Mouse (Mus musculus) layer of hippocampus, postnatal 25 days (tissue): ENCODE measurements around the gene Tbxa2r. TPM values are rescaled to one million over a fixed set of nuclear protein-coding genes. Genes with fewer than 3 reads are reported as not detected.

ENCODE experiments used
- DNase-seq, 2 experiments: peaks; one replicate each; pipeline ENCODE4 v3.0.0; 2022; ENCODE audit warnings: mixed read lengths in 2 of 2, low spot score in 1 of 2; ENCODE audit errors: extremely low spot score in 1 of 2
- total RNA-seq, 2 experiments: library from RNA; stranded (reverse); gene quantifications; 2 replicates each; pipeline ENCODE4 v1.2.3; 2021

Gene Tbxa2r
- total RNA-seq, 2 experiments from 2014 or later, result 1.1 to 1.5 TPM

GRCm38 (mm10) chr10:81319741-81320549 is 8.6 kb upstream of the Tbxa2r start:
- peak; percentile 47 to 76 for DNase-seq

GRCm38 (mm10) chr10:81320550-81321347 is 7.8 kb upstream of the Tbxa2r start, which contains the start of gene Cactin:
Cactin (plus strand) TSS chr10:81321103.
- peak; percentile 87 to 92 for DNase-seq

DNA sequence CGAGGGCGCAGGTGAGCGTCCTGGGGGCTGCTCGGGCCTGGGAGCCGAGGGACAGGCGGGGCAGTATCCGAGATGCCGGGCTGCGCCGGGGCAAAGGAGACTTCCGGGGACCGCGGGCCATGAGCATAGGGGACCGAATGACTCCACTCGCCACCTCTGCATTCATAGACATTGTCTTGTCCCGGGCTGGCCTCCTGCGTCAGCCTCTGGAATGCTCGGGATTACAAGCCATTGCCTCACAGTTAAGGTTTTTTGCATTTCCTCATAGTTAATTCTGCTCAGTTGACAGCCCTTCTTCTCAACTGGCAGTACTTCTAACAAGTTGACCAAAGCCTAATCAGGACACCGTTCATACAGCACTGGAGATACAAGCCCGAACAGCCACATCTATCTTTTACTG is 7.1 kb upstream of the Tbxa2r start:
- no peak for DNase-seq

DNA sequence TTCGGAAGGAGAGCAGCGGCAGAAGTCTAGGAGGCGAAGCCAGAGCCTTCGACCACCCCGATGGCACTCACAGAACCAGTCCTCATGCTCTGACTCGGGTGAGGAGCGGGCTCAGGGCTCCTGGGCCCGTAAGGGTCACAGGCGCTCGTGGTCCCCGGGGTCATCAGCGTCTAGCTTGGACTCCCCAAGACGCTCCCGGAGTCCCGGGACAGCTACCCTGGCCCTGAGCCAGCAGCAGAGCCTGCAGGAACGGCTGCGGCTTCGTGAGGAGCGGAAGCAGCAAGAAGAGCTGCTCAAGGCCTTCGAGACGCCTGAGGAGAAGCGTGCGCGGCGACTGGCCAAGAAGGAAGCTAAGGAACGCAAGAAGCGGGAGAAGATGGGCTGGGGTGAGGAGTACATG is 6.1 kb upstream of the Tbxa2r start:
- DNase-seq, result no peak

GRCm38 (mm10) chr10:81323141-81323775 is 5.3 kb upstream of the Tbxa2r start:
- DNase-seq, result no peak

DNA sequence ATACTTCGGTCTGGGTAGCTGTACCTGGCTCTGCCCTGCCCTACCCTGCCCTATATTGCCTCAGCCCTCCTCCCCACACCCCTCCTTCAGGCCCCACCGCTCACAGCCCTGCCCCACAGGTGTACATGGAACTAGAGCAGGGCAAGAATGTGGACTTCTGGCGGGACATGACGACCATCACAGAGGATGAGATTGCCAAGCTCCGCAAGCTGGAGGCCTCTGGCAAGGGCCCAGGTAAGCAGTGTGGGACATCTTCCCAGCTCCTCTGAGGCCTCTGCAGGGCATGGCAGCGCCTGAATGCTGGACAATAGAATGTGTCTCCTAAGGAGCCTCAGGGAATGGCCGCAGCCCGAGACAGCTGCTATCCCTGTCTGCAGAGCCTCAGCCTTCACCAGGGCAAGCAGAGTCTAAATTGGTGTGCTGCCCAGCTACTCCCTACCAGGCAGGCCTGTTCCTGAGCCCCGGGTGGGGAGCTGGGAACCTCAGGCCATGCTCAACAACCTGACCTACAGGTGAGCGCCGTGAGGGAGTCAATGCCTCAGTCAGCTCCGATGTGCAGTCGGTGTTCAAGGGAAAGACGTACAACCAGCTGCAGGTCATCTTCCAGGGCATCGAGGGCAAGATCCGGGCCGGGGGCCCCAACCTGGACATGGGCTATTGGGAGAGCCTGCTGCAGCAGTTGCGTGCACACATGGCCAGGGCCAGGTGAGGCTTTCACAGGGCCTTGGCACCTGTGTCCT is 4.6 kb upstream of the Tbxa2r start:
- no peak for DNase-seq

- DNase-seq, result no peak
Observed at GRCm38 (mm10) chr10:81325176-81325575, 3.4 kb upstream of the Tbxa2r start.

DNA sequence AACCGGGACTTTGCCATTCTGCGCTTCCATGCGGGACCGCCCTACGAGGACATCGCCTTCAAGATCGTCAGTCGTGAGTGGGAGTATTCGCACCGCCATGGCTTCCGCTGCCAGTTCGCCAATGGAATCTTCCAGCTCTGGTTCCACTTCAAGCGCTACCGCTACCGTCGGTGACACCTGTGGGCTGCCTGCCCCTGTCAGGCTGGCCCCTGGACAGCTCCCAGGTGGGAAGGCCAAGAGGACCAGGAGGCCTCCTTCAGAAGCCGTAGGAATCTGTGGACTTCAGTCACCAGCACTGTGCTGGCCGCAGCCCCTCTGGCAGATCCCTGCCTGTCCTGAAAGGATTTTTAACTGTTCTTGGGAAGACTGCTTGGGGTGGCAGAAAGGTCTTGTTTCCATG is 2.8 kb upstream of the Tbxa2r start:
- no peak for DNase-seq

DNA sequence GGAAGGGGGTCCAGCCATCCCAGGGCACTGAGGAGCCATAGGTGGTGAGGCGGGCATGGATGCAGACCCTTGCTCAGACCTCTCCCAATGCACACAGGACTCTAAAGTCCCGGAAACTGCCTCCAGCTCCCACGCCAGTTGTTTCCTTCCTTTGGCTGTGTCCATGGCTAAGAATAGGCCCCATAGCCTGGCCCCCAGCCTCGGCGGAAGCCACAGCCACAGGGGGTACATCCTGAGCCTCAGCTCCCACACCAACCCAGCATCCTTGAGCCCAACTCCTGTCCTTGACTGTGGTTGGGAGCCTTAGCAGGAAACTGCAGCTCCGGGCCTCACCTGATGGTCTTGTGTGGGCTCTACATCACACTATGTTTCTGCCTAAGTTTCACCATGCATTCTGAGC is 1.7 kb upstream of the Tbxa2r start:
- DNase-seq, result no peak

DNA sequence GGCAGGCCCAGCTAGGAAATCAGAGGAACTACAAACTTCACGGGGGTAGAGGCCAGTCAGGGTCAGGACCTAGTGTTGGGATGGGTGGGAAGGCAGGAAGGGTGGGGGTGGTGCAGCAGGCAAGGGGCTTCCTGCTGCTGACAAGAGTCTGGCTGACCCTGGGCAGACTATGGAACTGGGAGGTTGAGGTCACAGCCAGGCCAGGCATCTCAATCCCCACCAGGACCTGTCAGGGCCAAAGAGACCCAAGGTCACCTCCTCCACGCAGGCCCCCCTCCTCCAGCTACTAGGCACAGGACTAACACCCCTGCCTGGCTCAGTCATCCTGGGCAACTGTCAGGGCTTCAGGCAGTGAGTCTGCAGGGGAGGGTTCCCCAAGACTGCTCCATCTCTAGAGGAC is 572 bp upstream of the Tbxa2r start:
- no peak for DNase-seq

GRCm38 (mm10) chr10:81329194-81329975 is 854 bp downstream of the Tbxa2r start:
- DNase-seq, result no peak

DNA sequence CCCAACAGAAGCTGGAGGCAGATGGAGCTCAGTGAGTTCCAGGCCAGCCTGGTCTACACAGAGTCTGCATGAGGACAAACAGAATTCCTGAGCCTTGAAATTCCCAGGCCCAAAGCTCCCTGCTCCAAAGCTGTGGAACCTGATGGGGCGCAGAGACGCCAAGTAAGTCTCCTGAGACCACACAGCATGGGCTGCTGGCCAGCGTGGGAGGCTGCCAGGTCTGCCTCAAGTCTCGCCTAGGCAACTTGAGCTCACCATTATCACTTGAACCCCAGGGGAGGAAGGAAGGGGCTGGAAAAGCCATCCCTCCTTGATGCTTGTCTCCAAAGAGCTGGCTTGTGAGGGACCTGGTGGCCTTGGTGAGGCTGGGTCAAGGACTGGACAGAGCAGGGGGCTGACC is 1.5 kb downstream of the Tbxa2r start:
- DNase-seq, result no peak

GRCm38 (mm10) chr10:81332277-81332676 is 3.7 kb downstream of the Tbxa2r start:
- no peak for DNase-seq

DNA sequence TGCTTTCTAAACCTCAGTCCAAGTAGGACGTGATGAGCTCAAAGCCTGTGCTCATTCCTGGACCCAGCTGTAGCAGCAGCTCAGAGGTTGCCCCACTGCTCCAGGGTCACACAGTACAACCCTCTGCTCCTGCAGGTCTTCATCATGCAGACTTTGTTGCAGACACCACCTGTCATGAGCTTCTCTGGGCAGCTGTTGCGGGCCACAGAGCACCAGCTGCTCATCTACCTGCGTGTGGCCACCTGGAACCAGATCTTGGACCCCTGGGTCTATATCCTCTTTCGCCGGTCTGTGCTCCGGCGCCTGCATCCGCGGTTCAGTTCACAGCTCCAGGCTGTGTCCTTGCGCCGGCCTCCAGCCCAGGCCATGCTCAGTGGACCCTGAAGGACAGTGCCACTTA is 5.8 kb downstream of the Tbxa2r start:
- no peak for DNase-seq

DNA sequence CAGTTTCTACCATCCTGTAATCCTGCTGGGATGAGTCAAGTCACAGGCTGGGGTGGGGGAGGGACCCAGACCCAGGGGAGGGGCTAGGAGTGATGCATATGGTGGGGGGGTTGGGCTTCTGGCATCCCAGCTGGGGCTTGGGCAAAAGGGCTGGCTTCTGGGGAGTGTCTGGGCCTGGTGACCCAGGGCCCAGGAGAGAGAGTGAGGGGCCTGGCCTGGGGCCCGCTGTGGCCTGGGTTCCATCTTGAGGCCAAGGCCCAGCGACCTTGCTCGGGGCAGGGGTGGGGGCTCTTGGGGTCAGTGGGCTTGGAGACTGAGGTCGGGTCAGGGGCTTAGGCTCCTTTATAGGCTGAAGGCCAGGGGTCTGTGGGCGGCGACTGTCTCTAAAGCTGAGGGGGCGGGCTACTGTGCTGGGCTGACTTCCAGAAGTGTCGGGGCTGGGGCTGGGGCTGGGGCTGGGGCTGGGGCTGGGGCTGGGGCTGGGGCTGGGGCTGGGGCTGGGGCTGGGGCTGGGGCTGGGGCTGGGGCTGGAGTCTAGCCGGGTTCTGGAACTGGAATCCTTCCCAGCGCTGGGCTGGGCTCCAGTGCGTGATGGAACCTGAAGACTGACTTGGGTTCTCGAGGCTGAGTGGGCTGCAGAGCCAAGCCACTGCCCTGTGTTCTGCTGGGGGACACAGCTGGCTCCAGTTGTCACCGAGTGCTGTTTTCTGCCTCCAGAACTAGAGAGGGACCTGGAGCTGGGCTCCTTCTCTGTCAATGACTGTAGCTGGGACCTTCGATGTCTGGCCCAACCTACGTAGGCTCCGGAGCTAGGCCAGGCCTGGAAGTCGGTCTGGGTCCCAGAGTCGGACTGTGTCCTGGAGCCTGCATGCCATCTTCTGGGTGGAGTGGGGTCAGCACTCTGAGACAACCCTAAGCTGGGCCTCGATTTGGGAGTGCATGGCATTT is 7.1 kb downstream of the Tbxa2r start:
- DNase-seq, result no peak

DNA sequence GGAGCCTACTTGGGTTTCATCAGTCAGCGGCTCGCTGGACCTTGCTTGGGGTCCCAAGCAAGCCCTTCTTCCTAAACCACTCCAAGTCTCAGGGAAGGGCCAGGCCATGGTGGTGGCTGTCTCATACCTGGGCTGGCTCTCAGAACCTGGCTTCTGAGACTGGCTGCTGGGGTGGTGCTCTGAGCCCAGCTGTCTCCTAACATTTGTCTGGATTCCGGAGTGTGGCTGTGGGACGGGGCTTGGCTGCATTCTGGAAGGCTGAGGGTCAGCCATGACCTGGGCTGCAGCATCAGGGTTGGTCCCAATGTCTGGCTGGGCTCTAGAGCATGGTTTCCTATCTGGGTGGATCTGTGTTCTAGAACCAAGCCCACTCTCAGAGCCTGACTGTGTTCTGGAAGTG is 8.0 kb downstream of the Tbxa2r start:
- no peak for DNase-seq

DNA sequence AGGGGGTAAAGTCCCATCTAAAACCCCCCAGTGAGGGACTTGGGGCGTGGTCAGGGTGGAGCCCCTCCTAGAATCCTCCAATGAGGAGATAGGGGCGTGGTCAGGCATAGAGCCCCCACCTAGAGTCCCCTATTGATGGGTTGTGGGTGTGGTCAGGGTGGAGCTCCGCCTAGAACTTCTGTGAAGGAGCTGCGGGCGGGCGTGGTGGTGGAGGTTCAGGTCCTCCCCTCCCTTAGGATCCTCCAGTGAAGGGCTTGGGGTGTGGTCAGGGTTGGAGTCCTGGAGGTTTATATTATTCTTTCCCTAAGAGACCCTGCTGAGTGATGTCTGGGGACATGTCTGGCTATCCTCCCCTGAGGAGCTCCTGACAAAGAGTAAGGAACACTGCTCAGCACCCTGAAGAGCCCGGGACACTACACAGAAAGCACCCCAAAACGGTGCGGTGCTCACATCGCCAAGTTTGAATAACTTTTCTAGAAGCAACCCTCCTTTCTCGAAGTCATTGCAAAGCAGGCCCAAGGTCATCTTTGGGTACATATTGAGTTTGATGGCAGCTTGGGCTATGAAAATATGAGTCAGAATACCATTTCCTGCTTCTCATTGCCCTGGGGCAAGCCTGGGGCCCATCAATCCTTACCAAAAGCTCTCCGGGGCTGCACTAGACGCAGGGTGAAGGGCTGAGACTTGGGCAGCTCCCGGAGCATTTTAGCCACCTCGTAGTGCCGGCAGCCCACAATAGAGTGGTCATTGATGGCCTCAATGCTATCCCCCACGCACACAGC is 12.2 kb downstream of the Tbxa2r start:
- DNase-seq, result no peak
